Mouse (Mus musculus): Measurements from ENCODE around the gene Slc17a7. TPM values are rescaled to one million over a fixed set of nuclear protein-coding genes. Genes with fewer than 3 reads are reported as not detected.

Gene Slc17a7
- polyA plus RNA-seq, 2 experiments, result 0.18 to 0.58 TPM

- Histone ChIP-seq H3K4me1 (ENCODE audit: control insufficient read depth, insufficient read depth, low read length) (peaks cover 5% of the 10 kb centered on the region), H3K4me2 (replicated peaks; ENCODE audit: low read depth, low read length, severe bottlenecking) (peak overlapping the region; percentile 61), H3K4me3 (replicated peaks; ENCODE audit: low read length) (peak overlapping the region; percentile 69), H3K36me3 (ENCODE audit: control insufficient read depth, insufficient read depth, low read length) (peaks cover 14% of the 10 kb centered on the region; the same call in 1 of the 2 replicates), H3K9me3 (ENCODE audit: control insufficient read depth, low read length) (no peaks in the 10 kb centered on the region), H3K9ac (ENCODE audit: low read depth, low read length, severe bottlenecking) (peak overlapping the region; percentile 78), H3K27ac (replicated peaks; ENCODE audit: low read depth, low read length) (peak overlapping the region; percentile 95), H3K27me3 (ENCODE audit: control insufficient read depth, insufficient read depth, low read length) (no peaks in the 10 kb centered on the region)
- WGBS, result 7% methylated on average over 5 of the region's 5 CpGs
- DNase-seq (ENCODE audit: low spot score) (no peak), ATAC-seq (ENCODE audit: low FRiP score, low read depth) (no peak)
- TF ChIP-seq POLR2A (IDR thresholded peaks at IDR 0.05; ENCODE audit: borderline replicate concordance, extremely low read depth, insufficient read depth, insufficient read length), result no peak
Observed at GRCm38 (mm10) chr7:45153586-45153985, 10.2 kb upstream of the Slc17a7 start.

- peaks cover 5% of the 10 kb centered on the region for H3K4me1 ChIP-seq (ENCODE audit: control insufficient read depth, insufficient read depth, low read length)
- TF ChIP-seq POLR2A (IDR thresholded peaks at IDR 0.05; ENCODE audit: borderline replicate concordance, extremely low read depth, insufficient read depth, insufficient read length), result peak; percentile 98
- ATAC-seq (ENCODE audit: low FRiP score, low read depth) (peak; percentile 95), DNase-seq (ENCODE audit: low spot score) (peak; percentile 97)
- peak within 1 kb of the TSS; percentile 78 for H3K9ac ChIP-seq (ENCODE audit: low read depth, low read length, severe bottlenecking)
- peak within 1 kb of the TSS; percentile 69 for H3K4me3 ChIP-seq (replicated peaks; ENCODE audit: low read length)
- no peaks in the 10 kb centered on the region for H3K27me3 ChIP-seq (ENCODE audit: control insufficient read depth, insufficient read depth, low read length)
- H3K4me2 ChIP-seq (replicated peaks; ENCODE audit: low read depth, low read length, severe bottlenecking), result peak within 1 kb of the TSS; percentile 61
- H3K36me3 ChIP-seq (ENCODE audit: control insufficient read depth, insufficient read depth, low read length), result peaks cover 16% of the 10 kb centered on the region
- H3K9me3 ChIP-seq (ENCODE audit: control insufficient read depth, low read length), result no peaks in the 10 kb centered on the region
- H3K27ac ChIP-seq (replicated peaks; ENCODE audit: low read depth, low read length), result peak within 1 kb of the TSS; percentile 95
- 6% methylated on average over 58 of the region's 69 CpGs for WGBS
Observed at GRCm38 (mm10) chr7:45154096-45154992, 9.4 kb upstream of the Slc17a7 start, which contains the start of the genes Pih1d1 and Aldh16a1. TSS of gene Pih1d1 (plus strand) at chr7:45154303. TSS of gene Aldh16a1 (minus strand) at chr7:45154584.

GRCm38 (mm10) chr7:45154993-45155514 lies 8.7 kb upstream of the Slc17a7 start:
- WGBS, result 79% methylated on average over 12 of the region's 12 CpGs
- H3K4me2 ChIP-seq (replicated peaks; ENCODE audit: low read depth, low read length, severe bottlenecking), result peak overlapping the region; percentile 53
- H3K9me3 ChIP-seq (ENCODE audit: control insufficient read depth, low read length), result no peaks in the 10 kb centered on the region
- H3K9ac ChIP-seq (ENCODE audit: low read depth, low read length, severe bottlenecking), result peak overlapping the region; percentile 78; the same call in 1 of the 2 replicates
- no peak for TF ChIP-seq POLR2A (IDR thresholded peaks at IDR 0.05; ENCODE audit: borderline replicate concordance, extremely low read depth, insufficient read depth, insufficient read length)
- H3K36me3 ChIP-seq (ENCODE audit: control insufficient read depth, insufficient read depth, low read length), result peaks cover 22% of the 10 kb centered on the region
- H3K27me3 ChIP-seq (ENCODE audit: control insufficient read depth, insufficient read depth, low read length), result no peaks in the 10 kb centered on the region
- H3K27ac ChIP-seq (replicated peaks; ENCODE audit: low read depth, low read length), result 0 out of 2 replicates have a peak overlapping the region, but pooled peaks have one; percentile 38
- no peak for DNase-seq (ENCODE audit: low spot score)
- peak overlapping the region; percentile 69 for H3K4me3 ChIP-seq (replicated peaks; ENCODE audit: low read length)
- ATAC-seq (ENCODE audit: low FRiP score, low read depth), result peak; percentile 0; the same call in 1 of the 2 replicates
- H3K4me1 ChIP-seq (ENCODE audit: control insufficient read depth, insufficient read depth, low read length), result peaks cover 5% of the 10 kb centered on the region

DNA sequence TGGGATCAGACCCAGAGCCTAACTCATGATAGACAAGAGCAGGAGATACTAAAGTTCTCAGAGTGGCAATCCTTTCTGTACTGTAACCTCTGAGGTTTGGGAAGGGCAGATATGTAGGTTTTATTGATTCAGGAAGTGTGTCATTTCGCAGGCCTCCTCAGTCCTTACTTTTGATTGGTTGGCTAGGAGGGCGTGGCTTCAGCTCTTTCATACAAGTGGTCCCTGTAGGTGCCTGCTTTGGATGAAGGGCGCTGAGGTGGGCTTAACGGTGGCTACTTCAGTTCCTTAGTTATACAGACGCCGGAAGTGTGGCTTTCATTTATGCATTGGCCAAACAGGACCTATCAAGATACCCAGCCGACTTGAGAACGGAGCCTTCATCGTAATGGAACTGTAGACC lies 8.2 kb upstream of the Slc17a7 start:
- DNase-seq (ENCODE audit: low spot score) (no peak), ATAC-seq (ENCODE audit: low FRiP score, low read depth) (no peak)
- H3K9ac ChIP-seq (ENCODE audit: low read depth, low read length, severe bottlenecking), result no peak overlapping the region
- H3K4me3 ChIP-seq (replicated peaks; ENCODE audit: low read length), result no peak overlapping the region; the same call in 1 of the 2 replicates
- TF ChIP-seq POLR2A (IDR thresholded peaks at IDR 0.05; ENCODE audit: borderline replicate concordance, extremely low read depth, insufficient read depth, insufficient read length), result no peak
- H3K4me1 ChIP-seq (ENCODE audit: control insufficient read depth, insufficient read depth, low read length), result peaks cover 5% of the 10 kb centered on the region
- 0 out of 2 replicates have a peak overlapping the region, but pooled peaks have one; percentile 13 for H3K27ac ChIP-seq (replicated peaks; ENCODE audit: low read depth, low read length)
- H3K4me2 ChIP-seq (replicated peaks; ENCODE audit: low read depth, low read length, severe bottlenecking), result peak overlapping the region; percentile 53; the same call in 1 of the 2 replicates
- 84% methylated on average over 9 of the region's 9 CpGs for WGBS
- no peaks in the 10 kb centered on the region for H3K9me3 ChIP-seq (ENCODE audit: control insufficient read depth, low read length)
- peaks cover 27% of the 10 kb centered on the region for H3K36me3 ChIP-seq (ENCODE audit: control insufficient read depth, insufficient read depth, low read length)
- H3K27me3 ChIP-seq (ENCODE audit: control insufficient read depth, insufficient read depth, low read length), result no peaks in the 10 kb centered on the region

DNA sequence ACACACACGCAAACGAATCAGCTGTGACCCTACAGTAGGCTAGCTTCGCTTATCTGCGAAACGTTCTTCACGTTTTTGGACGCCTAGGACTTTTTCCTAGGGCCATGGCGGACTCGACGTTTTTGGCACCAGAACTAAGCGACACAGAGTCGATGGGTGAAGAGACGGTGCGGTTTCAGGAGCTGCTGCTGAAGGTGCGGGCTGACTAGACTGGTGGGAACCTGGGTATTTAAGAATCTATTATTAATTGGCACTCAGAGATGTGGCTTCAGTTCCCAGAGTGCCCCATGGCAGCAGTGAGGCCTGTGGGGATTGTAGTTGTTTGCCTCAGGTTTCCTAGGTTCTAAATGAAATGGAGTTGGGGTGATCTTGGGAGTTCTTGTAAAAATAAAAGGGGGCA lies 7.5 kb upstream of the Slc17a7 start:
- DNase-seq (ENCODE audit: low spot score) (no peak), ATAC-seq (ENCODE audit: low FRiP score, low read depth) (no peak)
- no peaks in the 10 kb centered on the region for H3K27me3 ChIP-seq (ENCODE audit: control insufficient read depth, insufficient read depth, low read length)
- H3K36me3 ChIP-seq (ENCODE audit: control insufficient read depth, insufficient read depth, low read length), result peaks cover 28% of the 10 kb centered on the region
- no peak for TF ChIP-seq POLR2A (IDR thresholded peaks at IDR 0.05; ENCODE audit: borderline replicate concordance, extremely low read depth, insufficient read depth, insufficient read length)
- no peak overlapping the region for H3K4me2 ChIP-seq (replicated peaks; ENCODE audit: low read depth, low read length, severe bottlenecking)
- H3K27ac ChIP-seq (replicated peaks; ENCODE audit: low read depth, low read length), result no peak overlapping the region
- H3K4me3 ChIP-seq (replicated peaks; ENCODE audit: low read length), result no peak overlapping the region
- H3K4me1 ChIP-seq (ENCODE audit: control insufficient read depth, insufficient read depth, low read length), result peaks cover 5% of the 10 kb centered on the region
- WGBS, result 95% methylated on average over 15 of the region's 15 CpGs
- no peaks in the 10 kb centered on the region for H3K9me3 ChIP-seq (ENCODE audit: control insufficient read depth, low read length)
- no peak overlapping the region for H3K9ac ChIP-seq (ENCODE audit: low read depth, low read length, severe bottlenecking)
